Mouse (Mus musculus): ENCODE data around the gene Gnb1. TPM values are rescaled to one million over a fixed set of nuclear protein-coding genes. Genes with fewer than 3 reads are reported as not detected.
A peak's percentile ranks its signal among the peaks of the same experiment; 100 is the strongest.

Gene Gnb1
- polyA plus RNA-seq, 1 experiment from 2014 or later: 376 TPM

DNA sequence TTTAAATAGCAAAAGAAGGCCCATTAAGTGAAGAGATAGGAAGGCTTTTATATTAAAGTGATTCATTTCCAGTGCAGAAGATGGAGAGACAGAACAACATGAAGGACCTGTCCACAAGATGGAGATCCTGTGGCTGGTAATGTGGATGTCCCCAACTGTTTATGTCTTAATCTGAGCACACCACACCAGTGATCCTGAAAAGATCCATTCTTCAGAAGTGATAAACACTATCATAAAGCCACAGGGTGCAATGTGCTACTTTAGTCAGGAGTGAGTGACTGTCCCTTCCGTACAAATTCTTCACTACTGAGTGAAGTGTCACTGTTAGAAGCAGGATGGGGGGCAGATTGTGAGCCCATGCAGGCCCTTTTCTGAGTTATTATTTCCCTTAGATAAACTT is 111.6 kb downstream of the Gnb1 start:
- Histone ChIP-seq H3K4me2 (ENCODE audit: low read length) (peak overlapping the region; percentile 96; the same call in 1 of the 2 replicates), H3K27ac (no peak overlapping the region), H3K9me3 (replicated peaks; ENCODE audit: low read length) (no peaks in the 10 kb centered on the region), H3K4me3 (replicated peaks; ENCODE audit: low read depth, low read length) (no peak overlapping the region), H3K27me3 (ENCODE audit: insufficient read depth, low read length) (no peaks in the 10 kb centered on the region), H3K36me3 (ENCODE audit: insufficient read depth, low read length) (no peaks in the 10 kb centered on the region), H3K9ac (ENCODE audit: low read depth, low read length) (no peak overlapping the region), H3K4me1 (replicated peaks; ENCODE audit: insufficient read depth, low read length) (no peaks in the 10 kb centered on the region)
- no peak for ATAC-seq (replicated peaks; ENCODE audit: low FRiP score, low read depth)
- DNase-seq (ENCODE audit: low spot score): no peak
- TF ChIP-seq CTCF (IDR thresholded peaks at IDR 0.05; ENCODE audit: low read depth): no peak
- WGBS: 92% methylated on average over 1 of the region's 1 CpGs

DNA sequence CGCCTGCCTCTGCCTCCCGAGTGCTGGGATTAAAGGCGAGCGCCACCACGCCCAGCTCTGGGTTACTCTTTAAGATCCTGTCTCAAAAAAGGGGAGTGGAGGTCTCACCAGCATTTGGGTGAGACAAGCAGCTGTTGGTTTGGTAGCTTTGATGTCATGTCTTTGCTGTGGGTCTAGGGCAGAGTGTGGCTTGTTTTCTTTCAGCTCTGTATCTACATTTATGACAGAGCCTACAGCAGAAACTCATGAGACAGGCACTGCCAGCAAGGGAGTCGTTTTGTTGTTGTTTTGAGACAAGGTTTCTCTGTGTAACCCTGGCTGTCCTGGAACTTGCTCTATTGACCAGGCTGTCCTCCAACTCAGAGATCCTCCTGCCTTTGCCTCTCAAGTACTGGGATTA is 112.6 kb downstream of the Gnb1 start:
- WGBS: 86% methylated on average over 6 of the region's 6 CpGs
- H3K27me3 ChIP-seq (ENCODE audit: insufficient read depth, low read length): no peaks in the 10 kb centered on the region
- H3K27ac ChIP-seq: no peak overlapping the region
- H3K4me2 ChIP-seq (ENCODE audit: low read length): no peak overlapping the region
- H3K4me3 ChIP-seq (replicated peaks; ENCODE audit: low read depth, low read length): no peak overlapping the region
- ATAC-seq (replicated peaks; ENCODE audit: low FRiP score, low read depth): no peak
- no peaks in the 10 kb centered on the region for H3K36me3 ChIP-seq (ENCODE audit: insufficient read depth, low read length)
- H3K9me3 ChIP-seq (replicated peaks; ENCODE audit: low read length): no peaks in the 10 kb centered on the region
- no peaks in the 10 kb centered on the region for H3K4me1 ChIP-seq (replicated peaks; ENCODE audit: insufficient read depth, low read length)
- DNase-seq (ENCODE audit: low spot score): no peak
- no peak overlapping the region for H3K9ac ChIP-seq (ENCODE audit: low read depth, low read length)
- no peak for TF ChIP-seq CTCF (IDR thresholded peaks at IDR 0.05; ENCODE audit: low read depth)

DNA sequence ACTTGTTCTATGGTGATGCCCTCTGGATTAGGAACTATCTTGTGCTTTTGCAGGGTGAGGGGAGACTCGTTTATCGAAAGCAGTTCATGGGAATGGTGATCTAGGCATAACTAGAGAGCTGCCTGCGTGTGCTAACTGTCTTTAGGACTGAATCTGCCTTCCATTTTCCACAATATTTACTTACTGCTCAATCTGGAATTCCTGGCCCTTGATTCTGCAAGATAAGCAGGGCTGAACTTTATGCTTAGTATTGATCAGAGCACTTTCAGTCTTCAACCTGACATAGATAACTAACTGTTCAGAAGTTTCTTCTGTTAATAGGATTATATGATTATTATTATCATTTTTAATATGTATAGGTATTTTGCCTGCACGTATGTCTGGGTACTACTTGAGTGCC is 114.0 kb downstream of the Gnb1 start:
- Histone ChIP-seq H3K4me2 (ENCODE audit: low read length) (no peak overlapping the region), H3K9me3 (replicated peaks; ENCODE audit: low read length) (no peaks in the 10 kb centered on the region), H3K4me3 (replicated peaks; ENCODE audit: low read depth, low read length) (no peak overlapping the region), H3K36me3 (ENCODE audit: insufficient read depth, low read length) (peaks cover 4% of the 10 kb centered on the region; the same call in 1 of the 2 replicates), H3K27me3 (ENCODE audit: insufficient read depth, low read length) (no peaks in the 10 kb centered on the region), H3K9ac (ENCODE audit: low read depth, low read length) (no peak overlapping the region), H3K4me1 (replicated peaks; ENCODE audit: insufficient read depth, low read length) (no peaks in the 10 kb centered on the region), H3K27ac (no peak overlapping the region)
- TF ChIP-seq CTCF (IDR thresholded peaks at IDR 0.05; ENCODE audit: low read depth): no peak
- 89% methylated on average over 4 of the region's 4 CpGs for WGBS
- ATAC-seq (replicated peaks; ENCODE audit: low FRiP score, low read depth) (no peak), DNase-seq (ENCODE audit: low spot score) (no peak)

DNA sequence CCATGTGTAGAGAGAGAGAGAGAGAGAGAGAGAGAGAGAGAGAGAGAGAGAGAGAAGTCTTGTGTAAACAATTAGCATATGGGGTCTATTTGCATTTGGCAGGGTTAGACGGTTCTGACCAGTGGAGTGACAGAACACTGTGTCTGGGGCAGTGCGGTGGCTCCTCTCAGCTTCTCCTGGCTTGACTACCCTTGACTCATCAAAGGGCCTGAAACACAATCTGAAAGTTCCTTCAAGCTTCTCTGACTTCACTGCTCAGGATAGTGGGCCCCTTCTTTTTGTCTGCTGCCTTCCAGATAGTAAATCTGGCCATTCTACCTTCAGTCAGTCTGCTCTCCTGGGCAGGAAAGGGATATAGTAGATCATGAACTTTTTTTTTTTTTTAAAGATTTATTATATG is 115.7 kb downstream of the Gnb1 start:
- peaks cover 15% of the 10 kb centered on the region; the same call in 1 of the 2 replicates for H3K36me3 ChIP-seq (ENCODE audit: insufficient read depth, low read length)
- H3K27me3 ChIP-seq (ENCODE audit: insufficient read depth, low read length): no peaks in the 10 kb centered on the region
- H3K4me2 ChIP-seq (ENCODE audit: low read length): no peak overlapping the region
- no peaks in the 10 kb centered on the region for H3K4me1 ChIP-seq (replicated peaks; ENCODE audit: insufficient read depth, low read length)
- DNase-seq (ENCODE audit: low spot score) (peak; percentile 67), ATAC-seq (replicated peaks; ENCODE audit: low FRiP score, low read depth) (peak; percentile 44; the same call in 1 of the 2 replicates)
- no peak overlapping the region for H3K4me3 ChIP-seq (replicated peaks; ENCODE audit: low read depth, low read length)
- TF ChIP-seq CTCF (IDR thresholded peaks at IDR 0.05; ENCODE audit: low read depth): no peak
- no peak overlapping the region for H3K27ac ChIP-seq
- 28% methylated on average over 2 of the region's 2 CpGs for WGBS
- no peaks in the 10 kb centered on the region for H3K9me3 ChIP-seq (replicated peaks; ENCODE audit: low read length)
- no peak overlapping the region for H3K9ac ChIP-seq (ENCODE audit: low read depth, low read length)

Other genes starting within 250 kb of the Gnb1 start
- 77.2 and 80.0 TPM in 2 replicates for gene Faap20, start 241.6 kb upstream of the Gnb1 start, polyA plus RNA-seq (2015; fragmentation: Nextera tagmentation; extraction: Ambion mirVana)
- 20.2 and 22.4 TPM in 2 replicates for gene Prkcz, start 130.0 kb upstream of the Gnb1 start, polyA plus RNA-seq (2015; fragmentation: Nextera tagmentation; extraction: Ambion mirVana)
- gene Gabrd, start 93.2 kb upstream of the Gnb1 start, polyA plus RNA-seq (2015; fragmentation: Nextera tagmentation; extraction: Ambion mirVana): 0.17 and 0.29 TPM in 2 replicates
- 0.62 and 0.74 TPM in 2 replicates for gene Cfap74, start 82.2 kb upstream of the Gnb1 start, polyA plus RNA-seq (2015; fragmentation: Nextera tagmentation; extraction: Ambion mirVana)
- gene Tmem52, start 22.2 kb upstream of the Gnb1 start, polyA plus RNA-seq (2015; fragmentation: Nextera tagmentation; extraction: Ambion mirVana): 6.5 and 7.3 TPM in 2 replicates
- gene Nadk, start 71.0 kb downstream of the Gnb1 start, polyA plus RNA-seq (2015; fragmentation: Nextera tagmentation; extraction: Ambion mirVana): 76.8 and 83.0 TPM in 2 replicates
- 6.4 and 6.6 TPM in 2 replicates for gene Slc35e2, start 110.1 kb downstream of the Gnb1 start, polyA plus RNA-seq (2015; fragmentation: Nextera tagmentation; extraction: Ambion mirVana)
- 60.0 and 65.4 TPM in 2 replicates for gene Cdk11b, start 133.5 kb downstream of the Gnb1 start, polyA plus RNA-seq (2015; fragmentation: Nextera tagmentation; extraction: Ambion mirVana)
- gene Gm10563, start 154.0 kb downstream of the Gnb1 start, polyA plus RNA-seq (2015; fragmentation: Nextera tagmentation; extraction: Ambion mirVana): not detected in 2 replicates
- 77.2 and 80.3 TPM in 2 replicates for gene Mmp23, start 162.0 kb downstream of the Gnb1 start, polyA plus RNA-seq (2015; fragmentation: Nextera tagmentation; extraction: Ambion mirVana)
- 19.6 and 21.0 TPM in 2 replicates for gene Mib2, start 177.8 kb downstream of the Gnb1 start, polyA plus RNA-seq (2015; fragmentation: Nextera tagmentation; extraction: Ambion mirVana)
- 9.1 and 12.1 TPM in 2 replicates for gene Fndc10, start 203.0 kb downstream of the Gnb1 start, polyA plus RNA-seq (2015; fragmentation: Nextera tagmentation; extraction: Ambion mirVana)
- 151 and 159 TPM in 2 replicates for gene Ssu72, start 213.4 kb downstream of the Gnb1 start, polyA plus RNA-seq (2015; fragmentation: Nextera tagmentation; extraction: Ambion mirVana)
- 0.47 and 0.68 TPM in 2 replicates for gene Tmem240, start 243.4 kb downstream of the Gnb1 start, polyA plus RNA-seq (2015; fragmentation: Nextera tagmentation; extraction: Ambion mirVana)

All from kidney, postnatal 0 days (tissue).